Mouse (Mus musculus): ENCODE measurements around the gene Stk24.

Gene Stk24

GRCm38 (mm10) chr14:121379116-121379826 lies 540 bp downstream of the Stk24 start:
- DNase-seq (ENCODE audit: low spot score), result peak; percentile 29

GRCm38 (mm10) chr14:121378243-121379115 lies 1.3 kb downstream of the Stk24 start:
- DNase-seq (ENCODE audit: low spot score), result no peak

GRCm38 (mm10) chr14:121376566-121376965 lies 3.2 kb downstream of the Stk24 start:
- DNase-seq (ENCODE audit: low spot score), result no peak

- no peak for DNase-seq (ENCODE audit: low spot score)
Measured at GRCm38 (mm10) chr14:121373901-121374300, 5.9 kb downstream of the Stk24 start.

- no peak for DNase-seq (ENCODE audit: low spot score)
Measured at GRCm38 (mm10) chr14:121373020-121373419, 6.8 kb downstream of the Stk24 start.

GRCm38 (mm10) chr14:121371911-121372820 lies 7.6 kb downstream of the Stk24 start:
- DNase-seq (ENCODE audit: low spot score), result no peak

- DNase-seq (ENCODE audit: low spot score), result no peak
Measured at GRCm38 (mm10) chr14:121369385-121369784, 10.4 kb downstream of the Stk24 start.

GRCm38 (mm10) chr14:121368108-121368705 lies 11.6 kb downstream of the Stk24 start:
- no peak for DNase-seq (ENCODE audit: low spot score)

- DNase-seq (ENCODE audit: low spot score), result no peak
Measured at GRCm38 (mm10) chr14:121365991-121366728, 13.7 kb downstream of the Stk24 start.

GRCm38 (mm10) chr14:121365390-121365789 lies 14.4 kb downstream of the Stk24 start:
- DNase-seq (ENCODE audit: low spot score), result no peak

- DNase-seq (ENCODE audit: low spot score), result no peak
Measured at GRCm38 (mm10) chr14:121364282-121364681, 15.5 kb downstream of the Stk24 start.

- DNase-seq (ENCODE audit: low spot score), result no peak
Measured at GRCm38 (mm10) chr14:121361319-121362114, 18.3 kb downstream of the Stk24 start.

- no peak for DNase-seq (ENCODE audit: low spot score)
Measured at GRCm38 (mm10) chr14:121359850-121360249, 20.0 kb downstream of the Stk24 start.

- no peak for DNase-seq (ENCODE audit: low spot score)
Measured at GRCm38 (mm10) chr14:121359015-121359414, 20.8 kb downstream of the Stk24 start.

- no peak for DNase-seq (ENCODE audit: low spot score)
Measured at GRCm38 (mm10) chr14:121358327-121358726, 21.5 kb downstream of the Stk24 start.

- DNase-seq (ENCODE audit: low spot score), result no peak
Measured at GRCm38 (mm10) chr14:121356336-121356862, 23.4 kb downstream of the Stk24 start.

GRCm38 (mm10) chr14:121355732-121356131 lies 24.1 kb downstream of the Stk24 start:
- DNase-seq (ENCODE audit: low spot score), result no peak

- no peak for DNase-seq (ENCODE audit: low spot score)
Measured at GRCm38 (mm10) chr14:121353648-121354377, 26.0 kb downstream of the Stk24 start.

- DNase-seq (ENCODE audit: low spot score), result no peak
Measured at GRCm38 (mm10) chr14:121352744-121353143, 27.1 kb downstream of the Stk24 start.
